Mouse (Mus musculus): ENCODE data around the gene Fuom.

Gene Fuom

DNA sequence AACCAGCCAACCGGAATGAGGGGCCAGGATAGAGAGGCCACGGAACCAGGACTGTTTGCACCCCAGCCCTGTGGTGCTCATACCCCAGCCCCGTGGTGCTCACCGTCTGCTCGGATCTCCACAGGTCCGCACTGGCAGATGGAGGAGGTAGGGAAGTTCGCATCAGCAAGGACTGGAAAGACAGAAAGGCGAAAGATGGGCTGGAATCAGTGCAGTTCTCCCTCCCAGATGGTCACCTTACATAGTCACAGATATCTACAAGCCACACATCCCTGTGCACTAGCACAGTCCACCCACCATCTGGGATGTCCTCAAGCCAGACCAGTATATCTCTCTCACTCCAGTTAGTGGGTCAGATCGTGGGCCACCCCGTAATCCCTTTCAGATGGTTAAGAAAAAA, 743 bp downstream of the Fuom start:
- no peak for DNase-seq (ENCODE audit: low spot score)

DNA sequence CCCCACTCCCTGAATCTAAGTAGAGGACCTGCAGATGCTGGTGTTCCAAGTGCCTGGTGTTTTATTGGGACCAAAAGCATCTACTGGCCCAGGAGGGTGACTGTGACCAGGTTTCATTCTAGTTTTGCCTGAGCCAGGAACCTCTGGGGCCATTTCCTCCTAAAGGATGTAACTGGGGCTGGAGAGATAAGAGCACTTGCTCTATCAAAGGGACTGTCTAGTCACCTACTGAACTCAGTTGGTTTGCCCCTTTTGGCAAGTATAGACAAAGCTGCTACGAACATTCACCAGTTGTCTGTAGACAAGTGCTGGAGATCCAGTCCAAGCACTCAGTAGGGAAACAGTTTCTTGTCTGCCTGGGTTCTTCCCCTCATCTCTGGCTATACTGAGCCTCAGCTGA, 3.8 kb downstream of the Fuom start:
- no peak for DNase-seq (ENCODE audit: low spot score)

DNA sequence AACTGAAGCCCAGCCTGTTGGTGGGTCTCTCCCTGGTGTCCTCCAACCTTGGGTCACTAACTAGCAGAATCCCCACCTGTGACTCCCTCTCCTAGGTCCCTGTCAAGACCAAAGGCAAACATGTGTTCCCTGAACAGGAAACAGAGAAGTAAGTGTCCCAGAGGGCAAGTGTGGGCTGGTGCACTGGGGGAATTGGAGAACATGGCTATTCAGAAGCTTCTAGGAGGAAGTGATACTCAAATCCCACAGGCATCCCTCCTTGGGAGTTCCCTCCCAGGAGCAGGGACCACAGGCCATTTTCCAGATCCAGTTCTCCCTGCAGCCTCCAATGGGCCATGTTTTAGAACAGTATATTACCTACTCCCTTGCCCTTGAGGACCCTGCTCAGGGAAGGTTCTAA, 6.2 kb downstream of the Fuom start:
- DNase-seq (ENCODE audit: low spot score) = no peak

DNA sequence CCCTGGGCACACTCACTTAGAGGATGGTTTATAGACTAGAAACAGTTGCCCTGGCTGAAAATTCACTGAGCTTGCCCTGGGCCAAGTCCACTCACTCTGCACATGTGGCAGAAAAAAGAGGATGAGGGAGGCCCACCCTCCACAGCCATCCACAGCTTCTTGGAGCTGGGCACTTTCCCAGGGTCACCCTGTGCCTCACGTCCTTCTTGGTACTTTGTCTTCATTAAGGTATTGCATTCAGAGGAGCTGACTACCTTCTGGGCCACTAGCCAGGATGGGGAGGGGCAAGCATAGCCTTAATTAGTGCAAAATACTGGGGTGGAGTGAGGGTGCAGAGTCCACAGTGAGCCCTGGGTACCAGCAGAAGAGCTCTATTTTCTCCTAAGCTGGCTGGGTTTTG, 6.7 kb downstream of the Fuom start:
- no peak for DNase-seq (ENCODE audit: low spot score)

DNA sequence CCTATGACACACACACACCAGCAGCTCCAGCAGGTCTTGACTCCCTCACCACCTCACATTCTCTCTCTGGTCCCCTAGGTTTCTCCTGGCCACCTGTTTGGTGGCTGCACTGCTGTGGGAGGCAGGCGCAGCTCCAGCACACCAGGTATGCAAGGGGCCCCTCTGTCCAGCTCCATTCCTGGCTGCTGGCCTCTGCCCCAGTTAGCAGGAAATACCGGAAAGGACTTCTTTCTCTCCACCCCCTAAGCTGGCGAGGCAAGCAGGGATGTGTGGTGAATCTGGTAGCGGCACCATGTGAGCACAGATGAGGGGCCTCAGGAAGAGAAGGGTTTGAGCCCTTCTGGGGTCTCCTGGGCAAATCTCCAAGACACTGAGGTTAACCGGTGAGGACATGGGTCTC, 7.3 kb downstream of the Fuom start:
- DNase-seq (ENCODE audit: low spot score) = no peak

DNA sequence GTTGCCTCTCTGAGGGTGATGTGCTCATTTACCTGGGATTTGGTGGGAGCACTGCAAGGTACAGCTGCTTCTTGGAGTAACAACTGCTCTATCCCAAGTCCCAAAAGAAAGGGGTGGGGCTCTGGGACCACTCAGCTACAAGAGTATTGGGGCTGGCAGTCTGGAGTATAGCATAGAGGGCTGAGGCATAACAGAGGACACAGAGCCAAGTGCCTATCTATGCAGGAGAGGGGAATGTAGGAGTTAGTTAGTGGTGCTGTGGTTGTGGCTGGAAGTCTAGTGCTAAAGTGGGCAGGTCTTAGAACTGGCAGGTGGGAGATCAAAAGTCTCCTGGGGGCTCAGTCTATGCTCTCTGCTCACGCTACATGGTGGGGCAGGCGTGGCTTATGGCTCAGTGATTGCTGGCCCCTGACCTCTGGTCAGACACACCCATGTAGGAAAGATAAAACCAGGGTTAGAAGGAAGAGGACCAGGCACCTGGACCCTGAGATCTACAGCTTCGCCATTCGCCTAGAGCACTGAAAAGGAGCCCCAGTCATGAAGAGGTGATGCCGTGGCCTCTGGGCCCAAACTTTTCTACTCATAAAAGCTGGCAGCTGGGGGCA, 9.2 kb downstream of the Fuom start, which contains the start of gene Prap1:
Gene Prap1 (plus strand): TSS at position 472 of the 605 bp plus-strand sequence.
- no peak for DNase-seq (ENCODE audit: low spot score)

DNA sequence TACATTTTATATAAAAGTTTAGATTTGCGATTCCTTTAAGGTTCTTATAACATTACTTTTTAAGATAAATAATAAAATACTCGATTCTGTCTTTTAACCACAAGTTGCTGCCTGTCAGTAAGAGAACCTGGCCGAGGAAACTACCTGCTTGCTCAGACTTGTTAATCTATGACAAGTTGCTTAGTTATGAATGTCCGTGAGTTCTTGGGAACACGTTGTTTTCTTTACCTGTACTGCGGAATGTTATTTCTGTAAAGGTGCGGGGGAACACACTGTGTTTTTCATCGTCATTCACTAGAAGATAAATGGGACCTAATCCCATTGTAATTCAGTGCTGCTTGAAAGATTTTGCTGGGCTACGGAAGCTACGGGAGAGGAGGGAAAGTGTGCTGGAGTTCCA, 11.6 kb downstream of the Fuom start:
- DNase-seq (ENCODE audit: low spot score) = no peak

DNA sequence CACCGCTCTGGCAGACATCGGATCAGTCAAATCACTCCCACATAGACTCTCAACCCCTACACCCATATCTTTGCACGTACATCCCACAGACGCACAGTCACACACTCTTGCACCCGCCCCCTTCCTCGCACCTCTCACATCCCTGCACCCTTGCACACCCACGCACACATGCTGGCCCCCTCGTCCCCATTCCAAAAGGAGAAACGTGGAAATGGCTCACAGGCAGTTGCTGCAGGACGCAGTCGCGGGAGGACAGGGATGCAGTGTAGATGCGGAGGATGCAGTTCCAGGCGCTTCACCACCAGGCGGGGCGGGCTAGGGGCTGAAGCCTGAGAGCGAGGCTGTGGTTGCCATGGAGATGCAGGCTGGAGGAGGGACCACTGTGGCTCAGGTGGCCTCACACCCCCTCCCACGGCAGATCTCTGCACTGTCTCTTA, 20.0 kb downstream of the Fuom start, which contains the start of gene Caly:
Gene Caly (minus strand): TSS at position 307 of the 437 bp plus-strand sequence.
- no peak for DNase-seq (ENCODE audit: low spot score)

DNA sequence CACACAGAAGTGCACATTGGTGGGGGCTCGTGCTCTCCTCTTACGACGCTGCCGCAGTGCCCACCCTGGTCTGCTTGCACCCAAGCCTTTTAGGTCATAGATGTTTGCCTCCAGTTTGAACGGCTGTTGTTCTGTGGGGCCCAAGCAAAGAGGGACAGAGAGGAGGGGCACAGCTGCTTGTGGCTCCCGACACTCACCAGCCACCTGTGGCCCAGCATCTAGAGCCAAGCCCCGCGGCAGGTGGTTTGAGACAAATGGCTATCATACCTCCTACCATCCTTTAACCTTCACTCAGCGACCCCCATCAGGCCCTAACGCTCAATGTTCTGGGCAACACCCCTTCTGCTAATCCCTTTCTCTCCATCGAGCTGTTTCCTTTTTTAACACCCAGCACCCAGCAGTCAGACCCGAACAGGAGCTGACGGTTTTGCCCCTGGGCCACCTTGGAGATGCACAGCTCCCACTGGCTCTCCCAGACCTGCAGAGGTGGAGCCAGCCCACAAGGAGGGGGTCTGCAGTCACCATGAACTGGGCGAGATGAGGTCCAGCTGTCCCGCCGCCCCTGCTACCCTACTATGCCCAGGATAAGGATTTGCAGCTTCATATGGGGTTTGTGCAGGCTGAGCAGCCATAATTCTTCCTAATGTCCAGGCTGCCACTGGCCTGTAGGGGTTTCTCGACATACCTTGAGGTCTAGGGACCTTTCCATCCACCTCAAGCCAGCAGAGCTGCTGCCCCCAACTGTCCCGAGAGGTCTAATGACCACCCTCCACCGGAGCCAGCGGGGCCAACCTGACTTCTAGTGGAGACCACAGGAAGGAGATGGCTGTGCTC, 20.6 kb downstream of the Fuom start:
- DNase-seq (ENCODE audit: low spot score) = no peak

DNA sequence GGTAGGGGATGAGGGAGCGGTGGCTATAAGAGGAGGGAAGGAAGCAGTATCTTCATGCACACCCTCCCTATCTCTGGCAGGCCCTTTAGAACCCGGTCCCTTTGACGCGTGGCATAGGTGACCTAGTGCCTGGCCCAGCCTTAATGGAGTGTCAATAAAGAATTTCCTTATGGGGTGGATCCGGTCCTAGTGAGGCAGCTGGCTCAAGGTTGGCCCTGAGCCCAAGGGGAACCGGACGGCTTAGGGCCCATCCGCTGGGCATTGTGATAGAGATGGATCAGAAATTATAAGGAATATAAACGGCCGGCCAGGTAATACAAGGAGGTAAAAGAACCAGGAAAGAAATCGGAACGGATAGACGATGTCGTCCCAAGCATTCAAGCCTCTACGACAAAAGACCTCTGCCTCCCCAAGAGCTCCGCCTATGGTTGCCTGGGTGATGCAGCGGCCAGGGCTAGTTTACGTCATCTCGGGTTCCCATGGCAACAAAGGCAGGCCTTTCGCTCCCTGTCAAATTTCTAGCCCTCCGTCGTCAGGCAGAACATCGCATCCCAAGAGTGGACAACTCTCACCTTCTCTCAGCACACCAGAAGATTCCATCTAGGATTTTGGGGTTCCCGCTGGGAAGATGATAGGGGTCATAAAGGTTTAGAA, 21.6 kb downstream of the Fuom start:
- DNase-seq (ENCODE audit: low spot score) = no peak

DNA sequence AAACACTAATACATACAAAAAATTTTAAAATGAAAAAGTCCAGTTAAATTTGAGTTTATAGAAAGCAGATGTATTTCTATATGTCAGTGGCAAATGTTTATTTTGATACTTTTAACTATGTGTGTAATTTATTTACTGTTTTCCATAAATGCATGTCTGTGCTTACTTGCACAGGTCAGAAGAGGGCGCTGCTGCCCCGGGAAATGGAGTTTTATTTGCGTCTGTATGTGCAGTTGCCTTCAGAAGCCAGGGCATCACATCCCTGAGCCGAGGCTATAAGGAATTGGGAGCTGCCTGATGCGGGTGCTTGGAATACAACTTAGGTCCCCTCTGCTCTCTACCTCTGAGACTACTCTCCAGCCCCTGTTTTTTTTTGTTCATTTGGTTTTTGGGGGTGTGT, 23.5 kb downstream of the Fuom start:
- peak; percentile 74 for DNase-seq (ENCODE audit: low spot score)

DNA sequence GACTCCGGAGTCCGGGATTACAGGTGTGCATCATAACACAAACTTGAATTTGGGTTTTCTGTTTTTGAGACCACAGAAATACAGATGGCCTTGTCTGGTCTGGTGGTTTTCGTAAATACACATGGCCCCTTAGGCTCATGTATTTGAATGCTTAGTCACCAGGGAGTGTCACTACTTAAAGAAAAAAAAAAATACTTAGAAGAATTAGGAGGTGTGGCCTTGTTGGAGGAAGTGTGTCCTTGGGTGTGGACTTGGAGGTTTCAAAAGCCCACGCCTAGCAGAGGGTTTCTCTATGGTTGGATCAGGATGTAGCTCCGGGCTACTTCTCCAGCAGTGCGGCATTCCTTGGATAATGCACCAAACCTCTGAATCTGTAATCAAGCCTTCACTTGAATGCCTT, 24.5 kb downstream of the Fuom start:
- DNase-seq (ENCODE audit: low spot score) = no peak

DNA sequence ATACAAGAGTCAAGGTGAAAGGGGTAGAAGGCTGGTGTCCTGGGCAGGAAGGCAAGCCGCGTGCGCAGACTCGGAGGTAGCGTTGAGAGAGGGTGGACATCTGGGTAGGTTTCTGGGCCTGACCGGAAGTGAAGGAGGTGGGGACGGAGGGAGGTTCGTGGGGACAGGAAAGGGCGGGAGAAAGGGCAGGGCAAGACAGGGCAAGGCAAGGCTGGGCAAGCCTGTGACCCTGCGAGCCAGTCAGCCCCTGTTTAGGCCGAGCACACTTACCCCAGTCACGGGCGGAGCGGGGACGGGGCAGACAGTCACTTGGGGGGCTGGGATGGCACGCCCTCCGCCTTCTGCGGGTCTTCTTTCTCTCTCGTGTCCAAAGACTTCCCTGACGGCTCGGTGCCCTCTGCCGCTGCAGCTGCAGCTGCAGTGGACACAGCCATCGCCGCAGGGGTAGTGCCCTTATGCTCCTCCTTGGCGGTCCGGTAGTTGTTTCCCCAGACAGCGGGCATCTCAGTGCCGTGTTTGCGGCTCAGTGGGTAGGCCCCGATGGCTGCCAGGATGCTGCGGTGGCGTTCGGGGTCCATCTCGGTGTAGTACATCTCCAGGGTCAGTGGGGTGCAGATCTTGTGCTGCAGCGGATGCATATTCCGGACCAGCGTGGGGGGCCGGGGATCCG, 32.1 kb downstream of the Fuom start:
- no peak for DNase-seq (ENCODE audit: low spot score)

DNA sequence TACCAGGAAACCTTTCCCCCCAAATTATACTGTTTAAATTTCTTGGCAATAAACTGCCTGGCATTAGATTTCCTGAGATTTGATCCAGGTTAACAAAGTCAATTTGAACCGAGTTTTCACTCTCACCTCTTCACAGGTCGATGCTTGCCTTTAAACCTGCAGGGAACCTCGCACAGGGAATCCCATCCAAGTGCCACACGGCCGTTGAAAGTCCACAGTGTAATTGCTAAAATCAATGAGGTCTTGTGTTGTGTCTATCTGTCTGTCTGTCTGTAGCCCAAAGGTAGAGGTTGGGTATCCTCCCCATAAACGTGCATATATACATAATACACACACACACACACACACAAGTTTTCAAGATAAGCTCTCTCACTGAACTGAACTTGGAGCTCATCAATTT, 34.8 kb downstream of the Fuom start:
- no peak for DNase-seq (ENCODE audit: low spot score)

DNA sequence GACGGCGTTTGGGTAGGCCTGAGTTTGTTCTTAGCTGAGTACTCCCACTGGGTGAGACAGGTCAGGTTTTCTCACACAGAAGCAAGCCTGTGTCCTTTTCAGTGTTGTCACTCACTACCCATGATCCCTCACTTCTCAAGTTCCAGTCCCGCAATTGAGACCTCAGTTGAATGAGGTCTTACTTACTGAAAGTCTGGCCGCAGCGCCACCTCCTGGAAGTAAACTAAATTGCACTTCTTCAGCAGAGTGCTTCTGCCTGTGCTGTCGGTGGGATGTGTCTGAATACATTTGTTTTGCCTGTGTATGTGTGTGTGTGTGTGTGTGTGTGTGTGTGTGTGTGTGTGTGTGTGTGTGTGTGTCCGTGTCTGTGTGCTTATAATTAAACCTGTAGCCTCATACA, 39.1 kb downstream of the Fuom start:
- DNase-seq (ENCODE audit: low spot score) = peak; percentile 44

DNA sequence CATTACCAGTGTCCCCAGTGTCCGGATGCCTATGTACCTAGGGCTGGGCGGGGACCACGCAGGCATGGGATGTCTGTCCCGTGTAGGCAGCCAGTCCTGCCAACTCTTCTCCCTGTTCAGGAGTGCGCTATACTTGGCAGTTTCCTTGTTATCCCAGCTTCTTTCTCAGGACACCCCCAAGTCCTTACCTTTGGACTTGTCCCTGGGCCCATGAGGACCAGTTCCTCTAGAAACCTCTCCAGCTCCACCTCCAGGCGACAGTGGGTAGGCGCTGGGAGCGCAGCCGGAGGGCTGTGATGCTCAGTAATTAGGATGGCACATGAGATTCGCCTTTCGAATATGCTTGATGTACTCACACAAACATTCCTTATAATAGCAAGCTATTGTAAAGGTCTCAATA, 39.9 kb downstream of the Fuom start:
- DNase-seq (ENCODE audit: low spot score) = no peak

DNA sequence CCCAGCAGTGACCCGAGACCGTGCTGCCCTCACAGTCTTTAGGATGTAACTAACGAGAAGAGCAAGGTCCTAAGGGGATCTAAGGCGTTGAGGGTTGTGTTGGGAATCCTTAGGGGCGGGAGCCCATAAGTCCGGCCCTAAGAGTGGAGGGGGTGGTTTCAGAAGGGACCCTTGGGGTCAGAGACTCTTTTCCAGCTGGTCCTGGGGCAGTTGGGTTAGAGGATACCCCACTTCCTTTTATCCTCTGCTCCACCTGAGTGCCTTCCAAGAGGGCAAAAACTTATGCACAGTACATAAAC, 40.5 kb downstream of the Fuom start:
- no peak for DNase-seq (ENCODE audit: low spot score)

DNA sequence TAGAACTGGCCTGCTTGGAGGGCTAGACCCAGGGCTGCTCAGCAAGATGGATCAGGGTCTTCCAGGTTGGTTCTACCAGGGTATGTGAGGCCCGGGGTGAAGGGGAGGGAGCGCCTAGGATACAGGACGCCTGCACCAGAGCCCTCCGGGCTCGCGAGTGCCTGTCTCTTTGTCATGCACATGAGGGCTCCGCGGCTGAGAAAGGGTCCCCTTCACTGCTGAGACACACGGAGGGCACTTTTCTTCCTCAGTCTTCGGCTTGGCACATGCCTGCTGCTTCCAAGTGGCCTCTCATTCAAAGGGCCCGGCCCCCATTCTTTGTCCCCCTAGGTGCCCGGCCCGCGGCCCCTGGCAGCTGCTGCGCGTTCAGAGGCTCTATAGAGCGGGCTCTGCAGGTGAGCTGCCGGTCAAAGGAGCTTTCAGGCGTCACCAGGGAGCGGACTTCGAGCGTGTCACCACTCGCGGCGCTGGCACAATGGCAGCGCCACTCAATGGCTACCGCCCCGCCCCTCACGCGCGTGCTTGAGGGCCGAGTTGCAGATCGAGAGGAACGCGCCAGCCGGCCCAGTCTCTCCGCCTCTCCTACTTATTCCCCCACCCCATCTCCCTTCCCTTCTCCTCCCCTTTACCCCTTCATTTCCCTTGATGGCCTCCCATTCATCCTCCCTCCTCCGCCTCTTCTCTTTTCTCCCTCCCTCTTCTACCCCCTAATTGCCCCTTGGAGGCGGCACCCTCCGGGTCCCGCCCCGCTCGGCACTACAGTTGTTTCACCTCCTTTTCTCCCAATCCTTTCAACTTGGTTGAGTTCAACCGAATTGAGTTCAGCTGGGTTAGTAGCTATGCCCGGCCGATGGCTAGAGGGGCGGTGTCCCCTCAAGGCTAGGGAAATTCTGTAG, 41.1 kb downstream of the Fuom start:
- no peak for DNase-seq (ENCODE audit: low spot score)

DNA sequence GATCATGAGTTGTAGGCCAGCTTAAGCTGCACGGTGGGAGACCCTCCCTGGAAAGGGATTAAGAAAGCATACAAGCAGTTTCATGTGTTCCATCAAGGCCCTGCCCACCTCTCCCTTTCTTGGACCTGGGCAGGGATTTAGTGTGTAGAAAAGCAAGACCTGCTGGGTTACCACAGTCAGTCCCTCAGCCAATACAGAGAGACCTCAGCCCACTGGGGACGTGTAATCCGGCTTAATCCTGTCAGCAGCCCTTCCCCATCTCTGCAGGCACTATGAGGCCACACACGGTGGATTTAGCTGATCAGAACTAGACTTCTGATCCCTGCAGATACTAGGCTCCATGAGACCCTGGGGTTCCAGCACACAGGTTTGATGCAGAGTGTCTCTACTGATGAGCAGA, 42.6 kb downstream of the Fuom start:
- no peak for DNase-seq (ENCODE audit: low spot score)

DNA sequence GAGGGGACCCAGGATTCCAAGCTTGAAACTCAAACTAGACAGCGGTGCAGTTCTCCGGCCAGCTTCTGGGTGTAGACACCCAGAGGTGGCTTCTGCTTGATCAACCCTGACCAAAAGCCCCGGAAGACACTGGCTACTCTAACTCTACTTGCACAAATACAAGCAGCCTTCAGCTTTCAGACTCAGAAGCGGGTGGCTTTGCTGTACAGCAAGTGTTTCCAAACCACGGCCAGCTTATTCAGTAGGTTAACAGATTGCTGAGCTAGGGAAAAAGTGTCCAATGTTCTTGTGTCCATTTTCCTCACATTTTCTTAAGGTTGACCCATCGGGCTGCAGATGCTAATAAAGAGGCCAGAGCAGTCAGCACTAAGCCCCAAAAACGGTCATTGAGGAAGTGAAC, 43.7 kb downstream of the Fuom start:
- DNase-seq (ENCODE audit: low spot score) = no peak

Measured in adipocyte (in vitro differentiated cells).